Mouse (Mus musculus) c-Kit-positive CD71-positive TER-119-negative erythroid progenitor cells, embryonic 14.5 days (primary cell): Measurements from ENCODE around the gene Gm17304.

ENCODE experiments used
- DNase-seq: peaks from one replicate; pipeline ENCODE4 v3.0.0-alpha.2; 2013; ENCODE audit warnings: low read depth

Gene Gm17304

DNA sequence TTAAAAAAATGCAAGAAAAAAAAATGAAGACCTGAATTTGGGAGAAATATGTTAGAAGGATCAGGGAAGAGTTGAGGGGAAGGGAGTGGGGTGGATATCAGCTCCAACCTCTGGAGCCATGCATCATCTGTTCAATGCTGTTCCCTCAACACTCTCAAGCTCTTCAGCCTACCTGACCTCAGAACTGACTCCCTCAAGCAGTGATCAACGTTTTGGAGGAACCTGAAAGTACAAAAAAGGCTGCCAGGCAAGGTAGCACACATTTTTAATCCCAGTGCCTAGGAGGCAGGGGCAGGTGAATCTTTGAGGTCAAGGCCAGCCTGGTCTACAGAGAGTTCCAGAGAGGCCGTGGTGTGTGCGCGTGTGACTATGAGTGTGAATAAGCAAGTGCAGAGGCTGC lies at the start of gene Gm17304:
Gene Gm17304 (plus strand): TSS at position 301 of the 400 bp plus-strand sequence.
- no peak for DNase-seq

DNA sequence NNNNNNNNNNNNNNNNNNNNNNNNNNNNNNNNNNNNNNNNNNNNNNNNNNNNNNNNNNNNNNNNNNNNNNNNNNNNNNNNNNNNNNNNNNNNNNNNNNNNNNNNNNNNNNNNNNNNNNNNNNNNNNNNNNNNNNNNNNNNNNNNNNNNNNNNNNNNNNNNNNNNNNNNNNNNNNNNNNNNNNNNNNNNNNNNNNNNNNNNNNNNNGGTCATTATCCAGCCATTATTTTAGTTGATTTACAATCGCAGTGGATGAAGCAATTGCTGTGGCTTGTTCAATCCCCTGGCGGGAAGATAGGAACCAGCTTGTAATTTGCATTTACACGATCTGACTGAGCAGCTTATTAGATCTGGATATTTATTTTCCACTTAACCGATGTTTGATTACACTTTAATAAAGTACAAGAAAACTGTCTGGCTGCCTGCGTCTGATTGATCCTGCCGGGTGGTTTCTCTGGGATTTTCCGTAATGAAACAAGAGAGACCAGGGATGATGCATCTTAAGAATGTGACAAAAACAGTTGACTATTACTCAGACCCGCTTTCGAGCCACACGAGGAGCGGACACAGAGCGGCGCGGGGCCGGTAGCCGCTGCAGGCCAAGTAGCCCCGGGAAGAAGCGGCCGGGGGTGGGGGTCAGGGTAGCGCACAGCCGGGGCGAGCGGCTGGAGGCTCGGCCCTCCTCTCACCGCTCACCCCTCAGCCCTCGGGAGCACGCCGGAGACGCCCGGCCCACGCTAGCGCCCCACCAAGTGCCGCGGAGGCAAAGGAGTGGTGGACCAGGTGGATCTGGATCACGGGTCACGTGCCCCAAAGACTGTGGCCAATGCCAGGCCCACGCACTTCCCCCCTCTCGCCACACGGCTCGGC lies 48.0 kb upstream of the Gm17304 start:
- DNase-seq, result no peak

DNA sequence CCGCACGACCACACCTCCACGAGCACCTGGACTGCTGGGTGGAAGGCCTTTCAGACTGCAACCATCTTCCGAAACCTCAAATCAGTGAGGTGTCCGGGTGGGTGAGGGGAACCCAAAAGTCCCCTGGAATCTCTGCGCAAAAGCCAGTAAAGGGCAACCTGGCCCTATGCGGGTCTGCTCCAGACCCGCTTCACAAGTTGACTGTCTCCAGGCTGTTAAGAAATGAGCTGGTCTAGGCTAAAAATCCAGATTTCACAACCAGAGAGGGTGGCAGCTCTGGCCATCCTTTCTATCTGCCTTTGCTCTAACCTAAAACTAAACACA lies 47.4 kb upstream of the Gm17304 start:
- no peak for DNase-seq

DNA sequence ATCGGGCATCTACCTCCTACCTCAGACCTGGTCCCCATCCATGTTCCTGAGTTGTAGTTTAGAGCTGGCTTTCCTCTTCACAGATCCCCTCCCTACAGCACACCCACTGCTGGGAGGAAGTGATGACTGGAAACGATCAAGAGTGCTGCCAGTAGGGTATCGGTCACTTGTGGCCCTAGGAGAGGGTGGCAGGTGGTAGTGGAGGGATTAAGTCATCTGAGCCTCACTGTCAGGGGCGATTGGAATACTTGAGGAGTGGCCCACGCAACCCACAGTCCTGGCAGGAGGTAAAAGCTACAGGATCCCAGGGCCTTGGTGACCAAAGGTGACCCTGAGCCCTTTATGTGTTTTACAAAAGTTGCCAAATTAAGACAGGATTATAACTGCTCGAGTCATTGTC lies 42.9 kb upstream of the Gm17304 start:
- DNase-seq, result no peak

DNA sequence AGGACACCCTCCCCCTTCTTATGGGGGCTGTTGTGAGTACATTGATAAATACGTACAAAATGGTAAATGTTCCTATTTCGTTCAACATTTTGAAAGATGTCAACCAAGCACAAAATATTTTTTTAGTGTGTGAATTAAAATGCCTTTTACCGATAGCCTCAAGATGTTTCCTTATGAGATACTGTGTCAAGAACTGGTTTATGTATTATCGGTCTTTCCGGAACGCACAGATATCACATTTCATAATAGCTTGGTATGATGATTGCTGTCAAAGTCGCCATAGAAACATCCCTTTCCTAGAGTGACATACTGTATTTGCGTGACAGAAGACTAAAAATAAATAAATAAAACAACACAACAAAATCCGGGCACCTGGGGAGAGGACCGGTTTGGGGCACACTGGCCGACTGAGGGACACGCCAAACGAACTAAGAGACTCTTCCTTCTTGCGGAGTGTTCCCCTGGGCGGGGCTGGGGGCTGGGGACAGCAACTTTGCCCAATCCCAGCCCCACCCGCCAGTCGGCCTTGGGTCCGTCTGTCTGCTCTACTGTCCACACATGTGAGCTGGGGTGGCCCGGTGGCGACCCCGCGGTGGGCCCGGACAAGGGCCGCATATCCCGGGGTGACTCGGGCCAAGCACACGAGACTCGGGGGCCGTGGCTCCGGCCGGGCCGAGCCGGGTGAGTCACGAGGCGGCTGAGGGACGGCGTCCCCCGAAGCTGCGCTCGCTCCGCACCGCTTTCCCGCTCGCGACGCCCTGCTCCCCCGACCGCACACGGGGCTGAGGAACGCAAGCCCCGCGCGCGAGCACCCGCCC lies 34.9 kb upstream of the Gm17304 start:
- DNase-seq, result no peak

DNA sequence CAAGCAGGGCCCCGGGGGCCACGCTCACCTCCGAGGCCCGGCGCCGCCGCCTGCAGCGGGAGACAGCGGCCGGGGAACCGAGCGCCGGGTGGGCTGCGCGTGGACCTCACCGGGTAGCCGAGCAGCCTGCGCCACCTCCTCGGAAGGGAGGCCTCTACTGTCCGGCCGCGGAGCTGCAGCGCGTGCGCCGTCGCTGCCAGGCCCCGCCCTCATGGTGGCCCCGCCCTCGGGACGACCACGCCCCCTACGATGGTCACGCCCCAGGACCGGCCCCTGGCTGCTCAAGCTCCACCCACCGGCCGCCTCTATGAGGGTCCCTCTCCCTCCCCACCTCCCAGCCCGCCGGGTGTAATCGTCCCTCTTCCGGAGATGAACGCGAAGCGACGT lies 34.3 kb upstream of the Gm17304 start:
- peak; percentile 39 for DNase-seq

DNA sequence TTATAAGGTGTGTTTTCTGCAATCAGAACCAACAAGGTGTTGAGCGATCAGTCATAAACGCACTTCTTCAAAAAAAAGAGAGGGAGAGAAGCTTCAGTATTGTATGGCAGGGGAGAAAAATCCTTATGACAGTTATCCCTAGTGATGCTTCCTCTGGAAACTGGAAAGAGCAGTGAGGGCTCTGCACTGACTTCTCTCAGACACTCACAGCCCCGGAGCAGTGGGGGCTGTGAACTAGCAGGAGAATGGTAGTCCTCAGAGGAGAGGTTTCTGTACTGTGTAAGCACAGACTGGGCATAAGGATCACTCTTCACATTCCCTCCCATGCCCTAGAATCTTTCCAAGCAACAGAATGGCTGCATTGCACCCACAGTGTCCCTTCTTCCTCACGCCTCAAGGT lies 33.8 kb upstream of the Gm17304 start:
- no peak for DNase-seq

DNA sequence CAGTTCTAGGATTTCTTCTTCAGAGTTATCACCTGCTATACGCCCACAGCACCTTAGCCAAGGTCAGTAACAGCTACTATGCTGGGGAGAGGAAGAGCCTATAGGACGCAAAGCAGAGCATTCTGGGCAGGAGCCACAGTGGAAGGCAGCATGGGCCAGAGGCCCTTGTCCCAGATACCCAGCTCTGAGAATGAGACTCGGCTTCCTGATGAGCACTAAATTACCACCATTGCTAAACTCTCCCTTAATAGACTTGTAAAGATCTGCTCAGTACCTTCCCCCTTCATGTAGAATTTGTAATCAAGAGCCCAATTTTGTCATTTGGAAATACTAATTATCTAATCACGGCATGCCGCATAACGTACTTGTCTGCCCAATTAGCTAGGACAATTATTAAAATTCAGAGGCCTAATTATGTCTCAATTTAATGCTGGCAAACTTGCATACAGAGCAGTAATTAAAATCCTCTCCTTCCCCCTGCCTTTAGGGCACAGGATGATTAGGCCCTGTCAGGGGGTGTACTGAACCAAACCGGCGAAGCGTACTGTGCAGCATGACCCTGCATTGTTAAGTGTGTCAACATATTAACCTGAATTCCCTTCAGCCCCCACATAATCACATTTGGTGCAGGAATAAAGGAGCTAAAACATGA lies 31.5 kb upstream of the Gm17304 start:
- DNase-seq, result no peak

DNA sequence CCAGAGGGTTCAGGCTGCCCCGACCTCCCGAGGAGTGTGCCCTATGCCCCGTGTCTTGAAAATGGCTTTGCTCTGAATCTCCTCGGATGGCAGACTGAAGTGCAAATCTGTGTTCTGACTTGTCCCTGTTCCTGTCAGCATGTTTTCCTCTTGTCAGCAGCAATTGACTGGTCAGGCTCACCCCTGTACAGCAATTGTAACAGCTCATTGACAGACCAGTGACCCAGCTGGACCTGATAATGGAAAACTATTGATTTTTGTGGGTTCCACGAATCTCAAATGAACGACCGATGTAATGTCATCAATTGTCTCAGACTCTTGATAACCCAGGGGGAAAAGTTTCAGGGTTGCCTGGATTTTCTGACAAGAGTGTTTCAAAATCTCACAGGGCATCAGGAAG lies 28.0 kb upstream of the Gm17304 start:
- no peak for DNase-seq

DNA sequence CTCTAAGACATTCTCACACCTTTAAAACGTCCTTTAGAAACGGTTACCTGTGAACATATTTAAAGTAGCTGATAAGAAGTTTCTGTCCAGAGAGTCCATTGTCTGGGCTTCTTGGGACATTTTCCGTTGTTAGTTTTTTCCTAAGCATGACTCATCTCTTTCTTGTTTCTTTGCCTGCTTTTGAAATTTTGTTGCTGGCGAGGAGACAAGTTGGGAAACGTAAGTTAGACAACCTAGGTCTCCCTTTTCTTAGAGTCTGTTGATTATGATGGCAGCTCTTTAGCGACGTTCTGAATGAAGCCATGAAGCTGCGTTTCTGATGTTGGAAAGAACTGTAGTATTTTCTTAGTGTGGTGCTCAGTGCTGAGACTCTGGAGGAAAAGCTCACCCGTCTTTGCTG lies 19.9 kb upstream of the Gm17304 start:
- no peak for DNase-seq

DNA sequence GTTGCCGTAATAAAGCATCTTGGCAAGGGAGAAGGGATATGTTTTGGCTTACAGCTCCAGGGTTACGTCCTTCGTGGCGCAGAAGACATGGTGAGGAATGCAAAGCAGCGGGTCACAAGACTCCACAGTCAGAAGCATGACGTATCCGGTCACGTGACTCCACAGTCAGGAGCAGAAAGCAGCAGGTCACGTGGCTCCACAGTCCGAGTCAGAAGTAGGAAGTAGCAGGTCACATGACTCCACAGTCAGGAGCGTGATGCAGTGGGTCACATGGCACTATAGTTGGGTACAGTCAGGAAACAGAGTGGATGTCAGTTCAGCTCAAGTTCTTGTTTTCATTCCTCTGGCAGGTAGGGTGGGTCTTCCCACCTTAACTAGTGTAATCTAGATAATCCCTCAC lies 19.2 kb upstream of the Gm17304 start:
- no peak for DNase-seq

DNA sequence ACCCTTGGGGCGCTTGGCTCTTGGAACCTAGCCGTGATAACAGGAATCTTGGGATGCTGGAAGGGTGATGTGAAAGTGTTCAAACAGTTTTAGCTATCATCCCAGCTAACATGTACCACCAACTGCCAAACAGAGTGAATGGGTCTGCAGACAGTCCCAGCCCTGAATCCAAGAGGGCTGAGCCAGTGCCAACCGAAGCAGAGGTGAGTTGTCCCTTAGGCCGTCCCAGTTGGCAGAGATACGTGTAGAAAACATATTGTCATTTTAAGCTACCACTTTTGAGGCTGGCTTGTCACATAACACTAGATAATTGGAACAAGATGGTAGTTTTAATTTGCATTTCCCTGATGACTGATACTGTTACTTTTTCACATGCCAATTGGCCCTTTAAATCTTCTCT lies 18.2 kb upstream of the Gm17304 start:
- no peak for DNase-seq

DNA sequence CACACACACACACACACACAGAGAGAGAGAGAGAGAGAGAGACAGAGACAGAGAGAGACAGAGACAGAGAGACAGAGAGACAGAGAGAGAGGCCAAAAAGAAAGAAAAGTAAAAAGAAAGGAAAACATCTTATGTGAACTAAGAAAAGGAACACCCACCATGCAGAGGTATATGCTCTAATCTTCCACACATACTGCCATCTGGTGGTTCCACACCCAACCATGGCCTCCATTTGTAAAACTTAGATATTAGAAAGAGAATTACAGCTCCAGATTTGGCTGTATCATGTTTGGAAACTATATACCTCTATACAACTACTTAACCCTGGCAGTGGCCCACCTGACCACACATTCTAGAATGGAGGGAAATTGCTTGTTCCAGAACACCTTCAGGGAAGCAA lies 14.5 kb upstream of the Gm17304 start:
- DNase-seq, result no peak

DNA sequence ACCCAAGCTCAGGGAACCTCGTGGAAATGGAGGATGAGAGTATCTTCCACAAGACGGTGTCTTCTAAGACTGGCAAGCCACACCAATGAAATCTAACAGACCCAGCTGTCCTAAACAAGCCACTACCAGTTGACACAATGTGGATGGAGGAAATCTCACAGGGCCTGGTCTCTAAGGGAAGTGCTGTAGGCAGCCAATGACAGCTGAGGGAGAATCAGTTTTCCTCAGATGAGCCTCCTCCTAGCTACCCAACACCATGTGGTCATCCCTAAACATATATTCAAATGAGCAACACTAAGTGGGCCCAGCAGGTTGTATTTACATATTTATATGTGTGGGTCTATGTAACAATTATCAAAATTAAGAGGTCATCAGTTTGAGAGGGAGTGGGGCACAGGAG lies 11.4 kb upstream of the Gm17304 start:
- DNase-seq, result no peak

DNA sequence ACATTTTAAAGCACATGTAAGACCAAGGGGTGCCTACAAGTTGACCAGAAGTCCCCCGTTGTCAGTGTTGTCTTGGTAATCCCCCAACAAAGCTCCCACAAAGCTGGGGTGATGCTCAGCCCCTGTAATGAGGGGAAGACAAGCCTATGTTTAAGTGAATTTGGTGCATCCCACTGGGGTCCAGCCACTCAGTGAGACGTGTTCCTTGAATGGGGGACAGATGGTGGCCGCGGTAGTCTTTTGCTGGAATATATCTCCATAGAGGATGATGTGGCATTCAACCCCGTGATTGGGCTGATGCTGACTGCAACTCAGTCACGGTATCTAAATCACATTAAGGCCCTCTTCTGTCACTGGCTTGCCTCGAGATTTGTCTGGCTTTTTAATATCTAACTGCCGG lies 9.4 kb upstream of the Gm17304 start:
- DNase-seq, result no peak

DNA sequence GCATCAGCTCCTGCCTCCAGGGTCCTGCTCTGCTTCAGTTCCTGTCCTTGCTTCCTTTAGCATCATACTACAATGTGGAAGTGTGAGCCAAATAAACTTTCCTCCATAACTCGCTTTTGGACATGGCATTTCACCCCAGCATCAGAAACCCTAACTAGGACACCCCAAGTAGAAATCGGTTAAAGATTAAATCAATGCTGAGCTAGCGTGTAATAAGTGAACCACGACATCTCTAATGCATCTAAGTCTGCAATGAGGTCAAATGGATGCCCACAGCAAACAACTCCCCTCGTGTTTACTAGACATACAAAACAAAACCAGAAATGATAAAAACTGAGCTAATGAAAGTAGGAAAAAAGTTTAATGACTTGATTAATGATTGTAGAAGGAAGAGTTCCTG lies 4.5 kb upstream of the Gm17304 start:
- DNase-seq, result no peak

DNA sequence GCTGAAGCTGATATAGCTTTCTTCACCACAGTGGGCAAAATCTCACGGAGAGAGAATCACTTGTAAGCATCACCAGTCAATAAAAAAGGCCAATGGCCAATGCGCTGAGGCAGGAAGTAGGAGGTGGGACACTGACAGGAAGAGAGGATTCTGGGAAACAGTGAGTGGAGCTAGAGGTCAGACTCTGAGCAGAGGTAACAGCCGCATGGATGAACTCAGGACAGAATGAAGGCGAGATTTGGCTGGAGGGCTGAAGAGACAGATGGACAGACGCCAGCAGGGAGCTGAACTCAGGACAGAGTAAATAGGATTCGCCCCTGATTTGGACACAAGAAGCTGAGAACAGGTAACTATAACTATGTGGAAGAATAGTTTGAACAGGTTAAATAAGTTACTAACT lies 3.8 kb upstream of the Gm17304 start:
- DNase-seq, result no peak

DNA sequence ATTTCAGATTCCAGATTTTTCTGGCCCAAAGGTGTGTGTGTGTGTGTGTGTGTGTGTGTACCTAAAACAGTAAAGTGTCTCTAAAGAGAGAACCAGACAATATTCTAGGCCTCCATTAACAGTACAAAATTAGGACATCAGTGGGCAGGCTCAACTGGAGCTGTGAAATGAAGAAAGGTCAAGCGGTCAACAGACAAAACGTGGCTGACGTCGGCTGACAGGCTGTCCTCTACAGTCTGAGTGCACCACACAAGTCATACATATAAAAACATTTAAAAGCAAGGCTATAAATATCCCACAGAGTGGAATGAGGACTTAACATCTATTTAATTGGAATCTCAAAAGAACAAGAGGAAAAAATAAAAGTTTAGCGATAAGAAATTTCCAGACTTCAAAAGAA lies 1.8 kb upstream of the Gm17304 start:
- DNase-seq, result no peak

DNA sequence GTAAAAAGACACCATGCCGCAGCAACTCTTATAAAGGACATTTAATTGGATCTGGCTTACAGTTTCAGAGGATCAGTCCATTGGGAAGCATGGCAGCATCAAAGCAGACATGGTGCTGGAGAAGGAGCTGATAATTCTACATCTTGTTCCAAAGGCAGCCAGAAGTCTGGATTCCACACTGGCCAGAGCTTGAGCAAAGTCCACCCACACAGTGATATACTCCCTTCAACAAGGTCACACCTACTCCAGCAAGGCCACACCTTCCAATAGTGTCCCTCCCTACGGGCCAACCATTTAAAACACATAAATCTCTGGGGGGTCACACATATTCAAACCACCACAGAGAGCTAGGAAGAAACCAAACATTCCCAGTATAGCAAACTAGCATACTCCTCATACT lies 3.3 kb downstream of the Gm17304 start:
- no peak for DNase-seq

DNA sequence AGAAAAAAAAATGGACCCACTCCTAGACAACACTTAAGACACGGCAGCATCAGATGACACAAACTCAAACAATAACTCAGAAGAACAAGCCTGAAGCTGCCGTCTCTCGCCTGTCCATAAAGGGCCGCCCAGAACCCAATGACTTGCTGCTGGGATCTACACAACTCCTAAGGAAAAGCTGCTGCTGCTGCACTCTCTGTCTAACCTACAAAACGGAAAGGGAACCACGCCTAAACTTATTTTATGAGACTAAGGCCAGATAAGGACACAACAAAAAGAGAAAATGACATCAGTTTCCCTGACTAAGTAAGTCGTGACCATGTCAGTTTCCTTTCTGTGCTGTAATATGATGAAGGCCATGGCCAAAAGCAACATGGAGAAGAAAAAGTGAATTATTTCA lies 5.7 kb downstream of the Gm17304 start:
- no peak for DNase-seq

DNA sequence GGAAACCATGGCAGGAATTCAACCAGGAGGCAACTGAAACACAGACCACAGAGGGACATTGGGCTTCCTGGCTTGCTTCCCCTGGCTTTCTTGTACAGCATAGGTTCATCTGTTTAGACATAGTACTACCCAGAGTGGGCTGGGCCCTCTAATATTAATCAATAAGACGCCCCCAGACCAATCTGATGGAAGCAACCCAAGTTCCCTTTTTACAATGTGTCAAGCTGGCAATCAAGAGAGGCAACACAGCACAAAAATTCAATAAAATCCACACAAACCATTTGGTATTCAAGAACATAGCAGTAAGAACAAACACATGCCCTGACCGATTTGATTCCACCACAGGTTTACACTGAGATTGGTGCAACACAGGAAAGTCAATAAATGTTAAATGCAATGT lies 6.1 kb downstream of the Gm17304 start:
- no peak for DNase-seq

DNA sequence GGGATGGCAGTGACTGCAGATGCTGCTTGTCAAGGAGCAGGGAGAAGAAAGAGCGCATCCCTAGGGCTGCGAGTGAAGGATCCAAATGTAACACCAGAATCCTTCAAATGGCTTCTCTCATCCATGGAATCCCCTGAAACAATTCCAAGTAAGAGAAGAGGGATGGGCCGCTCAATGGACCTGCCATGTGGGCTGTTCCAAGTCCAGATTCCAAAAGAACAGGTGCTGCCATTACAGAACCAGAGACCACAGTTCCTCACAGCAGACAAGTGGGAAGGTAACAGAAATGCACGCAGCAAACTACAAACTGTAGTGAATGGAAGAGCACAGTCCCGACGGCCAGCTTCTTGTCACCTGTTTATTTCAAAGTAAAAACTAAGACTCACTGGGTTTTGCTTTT lies 11.5 kb downstream of the Gm17304 start:
- no peak for DNase-seq

DNA sequence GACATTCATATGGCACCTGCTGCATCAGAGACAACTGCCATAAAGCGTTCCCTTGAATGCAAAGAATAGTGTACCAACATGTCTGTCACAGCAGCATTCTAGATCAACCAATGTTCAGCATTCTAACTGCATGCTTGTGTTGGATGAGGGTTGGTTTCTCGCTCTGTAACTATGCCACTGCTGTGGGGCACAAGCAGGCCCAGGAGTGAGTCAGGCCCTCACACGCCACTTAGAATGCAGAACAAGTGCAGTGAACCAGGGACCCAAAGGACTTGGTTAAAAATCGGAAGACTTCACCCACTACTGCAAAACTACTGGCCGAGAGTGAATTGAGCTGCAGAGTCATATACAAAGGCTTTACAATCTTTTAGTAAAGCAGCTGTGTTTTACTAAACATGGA lies 13.3 kb downstream of the Gm17304 start:
- DNase-seq, result no peak
